Mouse (Mus musculus): ENCODE results near the gene Tbc1d8. TPM values are rescaled to one million over a fixed set of nuclear protein-coding genes. Genes with fewer than 3 reads are reported as not detected.

Gene Tbc1d8
- 9.9 TPM for polyA plus RNA-seq (2014; fragmentation: Illumina TruSeq; extraction: RNeasy Lipid Tissue Mini Kit (QIAGEN cat#74804); ENCODE audit: low read depth, low replicate concordance)

GRCm38 (mm10) chr1:39478057-39478895 is at the start of gene Tbc1d8:
Tbc1d8 (minus strand) TSS chr1:39478755.

DNA sequence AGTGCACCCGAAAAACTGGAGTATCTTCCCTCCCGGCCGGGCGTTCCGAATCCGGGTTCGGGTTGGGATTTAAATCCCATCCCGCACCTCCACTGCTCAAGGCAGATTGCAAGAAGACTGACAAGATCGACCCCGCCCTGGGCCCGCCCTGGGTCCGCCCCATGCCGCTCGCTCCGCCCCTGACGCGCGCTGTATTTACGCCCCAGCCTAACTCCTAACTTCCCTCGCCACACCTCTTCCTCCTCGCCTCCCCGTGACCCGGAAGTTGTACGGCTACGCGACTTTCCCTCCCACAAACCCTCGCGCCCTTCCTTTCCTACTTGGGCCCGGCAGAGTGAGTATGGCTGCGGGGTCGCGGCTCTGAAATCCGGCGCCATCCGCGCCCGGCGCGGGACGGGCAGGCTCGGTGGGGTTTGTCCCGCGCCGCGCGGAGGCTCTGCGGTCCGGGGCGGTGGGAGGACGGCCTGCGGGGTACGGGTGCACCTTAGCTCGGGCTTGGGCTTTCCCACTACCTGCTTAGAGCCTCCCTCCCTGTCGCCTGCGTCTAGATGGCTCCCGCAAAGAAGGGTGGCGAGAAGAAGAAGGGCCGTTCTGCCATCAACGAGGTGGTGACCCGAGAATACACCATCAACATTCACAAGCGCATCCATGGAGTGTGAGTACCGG is 110.8 kb downstream of the Tbc1d8 start, which contains the start of gene Rpl31:
Rpl31 (plus strand) TSS at position 242 of the 666 bp plus-strand sequence.

Other genes starting within 250 kb of the Tbc1d8 start
- gene Rpl31, start 110.9 kb downstream of the Tbc1d8 start, polyA plus RNA-seq (2014; fragmentation: Illumina TruSeq; extraction: RNeasy Lipid Tissue Mini Kit (QIAGEN cat#74804); ENCODE audit: low read depth, low replicate concordance) = 170 TPM
- gene Cnot11, start 56.2 kb upstream of the Tbc1d8 start, polyA plus RNA-seq (2014; fragmentation: Illumina TruSeq; extraction: RNeasy Lipid Tissue Mini Kit (QIAGEN cat#74804); ENCODE audit: low read depth, low replicate concordance) = 58.8 TPM
- 74.6 TPM for gene Rnf149, start 98.7 kb upstream of the Tbc1d8 start, polyA plus RNA-seq (2014; fragmentation: Illumina TruSeq; extraction: RNeasy Lipid Tissue Mini Kit (QIAGEN cat#74804); ENCODE audit: low read depth, low replicate concordance)
- gene Creg2, start 172.7 kb upstream of the Tbc1d8 start, polyA plus RNA-seq (2014; fragmentation: Illumina TruSeq; extraction: RNeasy Lipid Tissue Mini Kit (QIAGEN cat#74804); ENCODE audit: low read depth, low replicate concordance) = 0.29 TPM
- gene Rfx8, start 242.2 kb upstream of the Tbc1d8 start, polyA plus RNA-seq (2014; fragmentation: Illumina TruSeq; extraction: RNeasy Lipid Tissue Mini Kit (QIAGEN cat#74804); ENCODE audit: low read depth, low replicate concordance) = not detected